Mouse (Mus musculus): ENCODE results near the gene Ddr2. TPM values are rescaled to one million over a fixed set of nuclear protein-coding genes. Genes with fewer than 3 reads are reported as not detected.

The Ddr2 gene
- polyA plus RNA-seq, 1 experiment from 2014 or later: 69.6 TPM

GRCm38 (mm10) chr1:169928454-169928971 is 182.0 kb downstream of the Ddr2 start, which contains the start of gene Ccdc190:
Gene Ccdc190, plus strand, starts transcription at chr1:169928648.
- DNase-seq (ENCODE audit: low spot score): peak; percentile 21
- H3K27ac ChIP-seq (replicated peaks): peak within 1 kb of the TSS; percentile 24; the same call in 1 of the 2 replicates
- H3K4me3 ChIP-seq: peak within 1 kb of the TSS; percentile 32; the same call in 1 of the 2 replicates
- WGBS: 20% methylated on average over 12 of the region's 12 CpGs
- H3K36me3 ChIP-seq (replicated peaks): no peaks in the 10 kb centered on the region
- 0 out of 2 replicates have a peak, but pooled peaks cover 8% of the 10 kb centered on the region for H3K27me3 ChIP-seq (replicated peaks; ENCODE audit: low read depth, poor library complexity, severe bottlenecking)
- H3K4me1 ChIP-seq: peaks cover 9% of the 10 kb centered on the region
- H3K9me3 ChIP-seq: no peaks in the 10 kb centered on the region

DNA sequence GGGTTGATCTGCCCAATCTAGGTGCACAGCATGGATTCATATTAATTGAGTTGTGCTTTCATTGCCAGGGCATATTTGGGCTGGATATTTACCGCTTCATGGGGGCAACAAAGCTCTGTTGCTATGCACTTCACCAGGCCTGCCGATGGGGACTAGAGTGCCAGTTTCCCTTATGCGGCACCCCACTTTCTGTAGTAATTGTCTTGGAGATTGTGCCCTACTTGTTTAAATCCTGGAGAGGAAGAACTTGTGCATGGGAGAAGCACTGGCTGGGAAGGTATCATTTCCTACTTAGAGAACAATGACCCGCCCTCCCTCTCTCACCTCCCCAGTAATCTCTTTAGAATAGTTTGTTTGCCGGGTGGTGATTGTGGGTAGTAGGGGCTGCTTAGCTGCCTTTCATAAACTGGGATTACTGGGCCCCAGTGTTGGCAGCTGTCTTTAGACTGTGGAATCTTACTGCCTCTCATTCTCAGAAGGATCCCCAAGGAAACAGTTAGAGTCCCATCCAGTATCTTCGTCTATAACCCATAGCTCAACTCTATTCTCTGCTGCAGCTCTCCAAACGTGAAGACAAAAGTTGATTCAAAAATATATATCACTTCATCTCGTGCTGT is 182.7 kb downstream of the Ddr2 start:
- no peak for DNase-seq (ENCODE audit: low spot score)
- Histone ChIP-seq H3K27me3 (replicated peaks; ENCODE audit: low read depth, poor library complexity, severe bottlenecking) (0 out of 2 replicates have a peak, but pooled peaks cover 8% of the 10 kb centered on the region), H3K27ac (replicated peaks) (peak overlapping the region; percentile 24; the same call in 1 of the 2 replicates), H3K4me3 (peak overlapping the region; percentile 32; the same call in 1 of the 2 replicates), H3K9me3 (no peaks in the 10 kb centered on the region), H3K36me3 (replicated peaks) (no peaks in the 10 kb centered on the region), H3K4me1 (peaks cover 9% of the 10 kb centered on the region)
- 58% methylated on average over 8 of the region's 8 CpGs for WGBS

DNA sequence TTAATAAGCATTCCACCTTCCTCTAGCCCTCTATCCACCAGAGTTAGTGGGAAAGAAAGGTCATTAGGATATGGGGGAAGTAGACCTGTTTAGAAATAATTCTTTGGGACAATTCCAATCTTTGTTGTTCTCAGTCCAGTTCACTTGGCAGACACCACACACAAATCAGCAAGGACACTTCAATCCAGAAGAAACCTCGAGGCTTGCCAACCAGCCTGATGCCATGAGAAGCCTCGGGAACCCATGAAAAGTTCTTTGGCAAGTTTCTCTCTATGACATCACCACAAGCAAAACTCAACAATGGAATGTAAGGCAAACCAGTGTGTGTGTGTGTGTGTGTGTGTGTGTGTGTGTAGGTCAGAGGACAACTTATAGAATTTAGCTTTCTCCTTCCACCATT is 186.0 kb downstream of the Ddr2 start:
- Histone ChIP-seq H3K27me3 (replicated peaks; ENCODE audit: low read depth, poor library complexity, severe bottlenecking) (peaks cover 16% of the 10 kb centered on the region), H3K4me3 (no peak overlapping the region), H3K36me3 (replicated peaks) (no peaks in the 10 kb centered on the region), H3K9me3 (no peaks in the 10 kb centered on the region), H3K4me1 (peaks cover 15% of the 10 kb centered on the region), H3K27ac (replicated peaks) (no peak overlapping the region)
- no peak for DNase-seq (ENCODE audit: low spot score)
- WGBS: 90% methylated on average over 2 of the region's 2 CpGs

Other genes starting within 250 kb of the Ddr2 start
- gene Ccdc190, start 182.1 kb downstream of the Ddr2 start, polyA plus RNA-seq (2016; fragmentation: Nextera tagmentation; extraction: Ambion mirVana): not detected in 2 replicates
- gene Hsd17b7, start 141.5 kb downstream of the Ddr2 start, polyA plus RNA-seq (2016; fragmentation: Nextera tagmentation; extraction: Ambion mirVana): 23.4 and 24.7 TPM in 2 replicates
- 56.3 and 56.5 TPM in 2 replicates for gene Uap1, start 64.2 kb upstream of the Ddr2 start, polyA plus RNA-seq (2016; fragmentation: Nextera tagmentation; extraction: Ambion mirVana)
- gene Uhmk1, start 104.6 kb upstream of the Ddr2 start, polyA plus RNA-seq (2016; fragmentation: Nextera tagmentation; extraction: Ambion mirVana): 10.6 and 11.3 TPM in 2 replicates
- not detected in 2 replicates for gene Sh2d1b2, start 122.0 kb upstream of the Ddr2 start, polyA plus RNA-seq (2016; fragmentation: Nextera tagmentation; extraction: Ambion mirVana)
- 0.05 TPM in 1 of 2 replicates, not detected in the other for gene Sh2d1b1, start 166.6 kb upstream of the Ddr2 start, polyA plus RNA-seq (2016; fragmentation: Nextera tagmentation; extraction: Ambion mirVana)
- 2.5 and 3.5 TPM in 2 replicates for gene Gm7694, start 195.6 kb upstream of the Ddr2 start, polyA plus RNA-seq (2016; fragmentation: Nextera tagmentation; extraction: Ambion mirVana)
- 0.94 and 1.5 TPM in 2 replicates for gene Spata46, start 198.0 kb upstream of the Ddr2 start, polyA plus RNA-seq (2016; fragmentation: Nextera tagmentation; extraction: Ambion mirVana)

Measured in embryonic facial prominence, embryonic 10.5 days (tissue).